Mouse (Mus musculus) ES-Bruce4 (cell line): ENCODE results near the gene Dnajb8.

ENCODE experiments used
- CTCF ChIP-seq: IDR thresholded peaks from one replicate; pipeline ENCODE4 v1.8.1; 2011; ENCODE audit warnings: low read depth, low read length
- EP300 ChIP-seq: IDR thresholded peaks from 2 replicates; pipeline ENCODE4 v1.6.1; 2011; ENCODE audit warnings: low read depth, low read length; ENCODE audit not compliant: insufficient read depth
- POLR2A ChIP-seq: IDR thresholded peaks from one replicate; pipeline ENCODE4 v1.8.1; 2011; ENCODE audit warnings: low read length; ENCODE audit not compliant: insufficient read depth

DNA sequence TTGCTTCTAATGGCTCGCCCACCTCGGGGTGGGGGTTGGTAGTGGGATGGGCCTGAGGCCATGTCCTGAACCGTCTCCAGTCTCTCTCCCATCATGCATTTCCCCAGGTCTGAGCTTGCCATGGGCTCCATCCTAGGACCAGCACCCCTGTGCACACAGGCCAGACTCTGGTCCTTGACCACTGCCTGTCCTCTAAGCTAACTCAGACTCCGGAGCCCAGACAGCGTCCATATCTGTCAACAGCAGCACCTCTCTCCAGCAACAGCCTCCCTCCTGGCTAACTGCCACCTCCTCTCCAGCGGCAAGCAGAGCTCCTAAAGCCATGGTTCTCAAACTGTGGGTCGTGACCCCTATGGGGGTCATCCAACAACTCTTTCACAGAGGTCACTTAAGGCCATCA lies 14.4 kb downstream of the Dnajb8 start:
- TF ChIP-seq CTCF (no peak), EP300 (no peak), POLR2A (no peak)
